Mouse (Mus musculus) hindbrain, embryonic 12.5 days (tissue): ENCODE measurements around the gene Fhad1. TPM values are rescaled to one million over a fixed set of nuclear protein-coding genes. Genes with fewer than 3 reads are reported as not detected.

ENCODE experiments used
- ATAC-seq: fragments of 200-750 bp; cut with Nextera tagmentation; 2 replicates; pipeline ENCODE4 v1.8.0; 2017; ENCODE audit warnings: moderate TSS enrichment; ENCODE audit not compliant: low FRiP score
- H3K27ac ChIP-seq: fragments of 300-500 bp; sonication (generic); 2 replicates; pipeline ENCODE4 v1.5.1; 2016; ENCODE audit warnings: mild to moderate bottlenecking
- H3K27me3 ChIP-seq: fragments of 300-500 bp; sonication (generic); 2 replicates; pipeline ENCODE4 v1.6.1; 2016; ENCODE audit warnings: mild to moderate bottlenecking
- H3K36me3 ChIP-seq: fragments of 300-500 bp; sonication (generic); 2 replicates; pipeline ENCODE4 v1.6.1; 2016; ENCODE audit warnings: mild to moderate bottlenecking
- H3K4me1 ChIP-seq: fragments of 300-500 bp; sonication (generic); 2 replicates; pipeline ENCODE4 v1.6.1; 2016
- H3K4me2 ChIP-seq: fragments of 300-500 bp; sonication (generic); replicated peaks from 2 replicates; pipeline ENCODE4 v1.6.1; 2016; ENCODE audit warnings: mild to moderate bottlenecking
- H3K4me3 ChIP-seq: fragments of 300-500 bp; sonication (generic); 2 replicates; pipeline ENCODE4 v1.5.1; 2016; ENCODE audit warnings: mild to moderate bottlenecking
- H3K9ac ChIP-seq: fragments of 300-500 bp; sonication (generic); 2 replicates; pipeline ENCODE4 v1.6.1; 2016; ENCODE audit warnings: mild to moderate bottlenecking, moderate library complexity
- H3K9me3 ChIP-seq: fragments of 300-500 bp; sonication (generic); replicated peaks from 2 replicates; pipeline ENCODE4 v1.6.1; 2016; ENCODE audit warnings: mild to moderate bottlenecking
- WGBS: fragments of 180-500 bp; shearing (Covaris S2); methylation state at CpG from one replicate; pipeline ENCODE4 v1.1.7; 2016; 5-methylcytosine and 5-hydroxymethylcytosine counted together
- polyA plus RNA-seq: library from polyadenylated mRNA; unstranded; fragments of >200 nt; fragmentation: Nextera tagmentation; extraction: Ambion mirVana; gene quantifications from 2 replicates; pipeline ENCODE4 v1.2.1, GENCODE M21; 2016

Gene Fhad1
- polyA plus RNA-seq, 1 experiment from 2014 or later: 6.2 TPM

DNA sequence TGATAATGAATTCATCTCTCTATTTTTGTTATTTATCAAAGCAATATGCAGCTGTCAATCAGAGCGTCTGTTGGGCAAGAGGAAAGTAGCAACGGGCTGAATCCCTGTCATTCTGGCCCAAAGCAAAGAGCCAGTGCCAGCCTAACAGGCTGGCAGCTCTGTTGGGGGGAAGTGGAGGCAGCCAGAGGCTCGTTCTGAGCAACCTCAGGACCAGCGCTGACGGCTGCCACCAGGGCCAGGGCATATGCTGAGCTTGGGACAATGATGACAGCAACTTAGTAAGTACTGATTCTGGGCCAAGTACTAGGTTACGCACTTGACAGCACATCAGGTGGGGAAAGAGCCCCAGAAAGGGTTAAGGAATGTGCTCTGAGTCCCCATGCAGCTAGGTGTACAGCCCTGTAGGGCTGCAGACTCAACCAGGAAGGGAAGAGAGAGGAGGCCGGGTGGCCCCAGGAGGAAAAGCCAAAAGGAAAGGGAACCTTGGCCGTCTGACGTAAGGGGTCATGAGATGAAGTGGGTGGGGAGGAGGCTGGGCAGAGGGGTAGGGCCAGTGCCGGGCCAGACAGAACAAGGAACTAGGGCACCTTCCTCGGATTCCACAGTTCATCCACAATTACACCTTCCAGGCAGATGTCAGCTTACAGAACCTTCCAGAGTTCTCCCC, 144.1 kb downstream of the Fhad1 start:
- no peaks in the 10 kb centered on the region for H3K36me3 ChIP-seq
- no peak overlapping the region for H3K27ac ChIP-seq
- H3K4me1 ChIP-seq: peaks cover 78% of the 10 kb centered on the region
- no peaks in the 10 kb centered on the region for H3K9me3 ChIP-seq
- no peak overlapping the region for H3K4me3 ChIP-seq
- 0 out of 2 replicates have a peak, but pooled peaks cover 3% of the 10 kb centered on the region for H3K27me3 ChIP-seq
- no peak overlapping the region for H3K4me2 ChIP-seq
- ATAC-seq: no peak
- no peak overlapping the region for H3K9ac ChIP-seq
- WGBS: 66% methylated on average over 11 of the region's 11 CpGs

DNA sequence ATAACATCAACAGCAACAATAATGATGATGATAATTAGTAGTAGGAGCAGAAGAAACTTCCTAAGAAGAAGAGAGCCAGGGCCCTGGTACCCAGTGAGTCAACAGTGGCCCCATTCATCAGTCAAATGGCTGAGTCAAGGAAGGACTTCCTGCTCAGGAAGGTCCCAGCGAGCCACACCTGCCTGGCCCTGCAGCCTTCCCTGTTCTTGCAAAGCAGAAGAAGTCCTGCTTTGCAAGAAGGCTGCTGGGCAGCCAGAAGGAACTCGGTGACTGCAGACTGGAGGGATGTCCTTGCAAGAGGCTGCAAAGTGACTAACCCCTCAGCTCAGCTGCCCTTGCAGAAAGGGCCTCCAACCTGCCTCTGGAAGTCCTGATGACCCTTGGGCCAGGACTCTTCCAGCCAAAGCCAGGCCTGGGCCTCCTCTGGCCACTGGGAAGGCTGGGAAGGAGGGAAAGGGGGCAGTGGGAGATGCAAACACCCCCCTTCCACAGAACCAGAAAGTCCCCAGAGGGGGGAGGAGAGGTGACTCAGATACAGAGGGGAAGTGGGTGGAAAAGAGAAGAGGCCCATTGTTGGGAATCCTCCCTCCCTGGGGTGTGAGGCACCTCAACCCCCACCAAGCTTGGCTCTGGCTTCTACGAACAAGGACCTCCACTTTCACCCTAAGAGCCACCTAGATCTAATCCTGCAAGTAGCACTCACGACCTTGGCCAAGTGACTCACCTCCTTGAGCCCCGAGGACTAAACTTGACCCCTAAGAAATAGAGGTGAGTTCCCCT, 145.3 kb downstream of the Fhad1 start:
- H3K4me1 ChIP-seq: peaks cover 68% of the 10 kb centered on the region
- ATAC-seq: no peak
- WGBS: 82% methylated on average over 5 of the region's 5 CpGs
- no peak overlapping the region for H3K4me2 ChIP-seq
- H3K4me3 ChIP-seq: no peak overlapping the region
- H3K9ac ChIP-seq: no peak overlapping the region
- no peak overlapping the region for H3K27ac ChIP-seq
- 0 out of 2 replicates have a peak, but pooled peaks cover 3% of the 10 kb centered on the region for H3K27me3 ChIP-seq
- no peaks in the 10 kb centered on the region; the same call in 1 of the 2 replicates for H3K36me3 ChIP-seq
- H3K9me3 ChIP-seq: no peaks in the 10 kb centered on the region

GRCm38 (mm10) chr4:141868051-141868450, 146.8 kb downstream of the Fhad1 start:
- H3K9ac ChIP-seq: 0 out of 2 replicates have a peak overlapping the region, but pooled peaks have one; percentile 6
- H3K4me2 ChIP-seq: no peak overlapping the region
- 75% methylated on average over 10 of the region's 10 CpGs for WGBS
- H3K4me3 ChIP-seq: no peak overlapping the region
- peaks cover 56% of the 10 kb centered on the region for H3K4me1 ChIP-seq
- no peaks in the 10 kb centered on the region; the same call in 1 of the 2 replicates for H3K36me3 ChIP-seq
- H3K9me3 ChIP-seq: no peaks in the 10 kb centered on the region
- 0 out of 2 replicates have a peak, but pooled peaks cover 3% of the 10 kb centered on the region for H3K27me3 ChIP-seq
- ATAC-seq: no peak; the same call in 1 of the 2 replicates
- H3K27ac ChIP-seq: peak overlapping the region; percentile 78

DNA sequence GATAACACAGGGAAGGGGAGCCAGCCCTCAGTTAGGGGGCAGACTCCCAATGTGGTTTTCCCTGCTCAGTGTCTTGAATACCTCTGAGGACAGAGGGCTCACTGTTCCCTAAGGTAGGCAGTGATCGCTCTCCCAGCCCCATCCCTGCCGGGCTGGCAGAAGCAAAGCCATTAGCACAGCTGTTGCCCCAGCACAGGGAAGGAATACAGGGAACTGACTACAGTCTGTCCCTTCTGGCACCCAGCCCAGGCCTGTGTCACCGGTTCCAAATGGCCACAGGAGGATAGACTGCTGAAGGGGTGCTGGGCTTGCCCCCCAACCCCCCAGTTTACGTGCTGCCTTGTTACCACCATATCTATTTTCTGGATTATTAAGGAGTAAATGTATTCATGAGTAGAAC, 147.4 kb downstream of the Fhad1 start:
- Histone ChIP-seq H3K4me1 (peaks cover 51% of the 10 kb centered on the region), H3K4me2 (peak overlapping the region; percentile 21; the same call in 1 of the 2 replicates), H3K36me3 (no peaks in the 10 kb centered on the region; the same call in 1 of the 2 replicates), H3K9me3 (no peaks in the 10 kb centered on the region), H3K27me3 (no peaks in the 10 kb centered on the region), H3K4me3 (no peak overlapping the region), H3K9ac (0 out of 2 replicates have a peak overlapping the region, but pooled peaks have one; percentile 6), H3K27ac (peak overlapping the region; percentile 78)
- WGBS: 33% methylated on average over 4 of the region's 4 CpGs
- ATAC-seq: peak; percentile 79

DNA sequence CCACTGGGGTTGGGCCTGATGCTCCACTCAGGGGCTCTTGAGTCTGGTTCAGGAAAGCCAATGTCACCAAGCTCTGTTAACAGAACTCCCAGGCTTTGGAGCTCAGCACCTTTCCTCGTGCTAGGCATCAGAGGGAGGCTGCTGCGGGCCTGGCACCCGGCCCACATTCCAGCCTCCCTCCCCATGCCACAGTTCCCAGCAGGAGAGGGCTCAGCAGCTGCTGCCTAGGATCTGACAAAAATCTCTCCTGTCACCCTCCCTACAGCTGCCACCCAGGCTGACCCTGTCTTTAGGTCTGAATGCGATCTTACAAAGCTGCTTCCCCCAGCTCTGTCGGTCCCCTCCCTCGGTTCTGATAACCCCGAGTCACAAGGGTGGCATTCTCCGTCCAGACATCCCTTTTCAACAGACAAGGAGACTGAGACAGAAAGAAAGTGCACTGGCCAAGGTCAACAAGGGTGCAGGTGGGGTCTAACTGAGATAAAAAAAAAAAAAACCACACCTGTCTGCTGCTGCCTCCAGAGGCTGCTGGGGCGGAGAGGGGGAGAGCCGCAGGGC, 147.9 kb downstream of the Fhad1 start:
- Histone ChIP-seq H3K9ac (peak overlapping the region; percentile 4; the same call in 1 of the 2 replicates), H3K27ac (peak overlapping the region; percentile 78), H3K9me3 (no peaks in the 10 kb centered on the region), H3K4me3 (no peak overlapping the region), H3K4me2 (peak overlapping the region; percentile 21; the same call in 1 of the 2 replicates), H3K27me3 (no peaks in the 10 kb centered on the region), H3K36me3 (no peaks in the 10 kb centered on the region; the same call in none of the 2 replicates), H3K4me1 (peaks cover 46% of the 10 kb centered on the region)
- WGBS: 22% methylated on average over 10 of the region's 10 CpGs
- peak; percentile 65 for ATAC-seq

DNA sequence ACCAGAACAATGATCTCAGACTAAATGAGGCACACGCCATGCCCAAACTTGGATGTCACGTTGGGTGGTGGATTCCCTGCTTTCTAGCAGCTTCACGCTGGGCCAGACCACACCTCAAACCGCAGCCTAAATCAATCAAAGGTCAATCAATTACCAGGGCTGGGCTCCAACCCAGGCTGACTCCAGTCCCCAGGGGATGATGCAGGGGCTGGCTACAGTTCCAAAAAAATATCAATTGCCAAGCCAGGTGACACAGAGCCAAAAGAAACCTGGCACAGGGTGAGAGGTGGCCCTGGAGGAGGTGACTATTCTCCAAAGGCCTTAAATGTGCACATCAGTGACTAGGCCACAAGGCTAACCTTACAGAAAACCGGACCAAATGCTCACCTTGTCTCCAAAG, 149.3 kb downstream of the Fhad1 start:
- ATAC-seq: no peak
- H3K36me3 ChIP-seq: peaks cover 6% of the 10 kb centered on the region
- H3K9me3 ChIP-seq: no peaks in the 10 kb centered on the region
- H3K4me1 ChIP-seq: peaks cover 36% of the 10 kb centered on the region
- no peak overlapping the region for H3K27ac ChIP-seq
- WGBS: 85% methylated on average over 5 of the region's 5 CpGs
- H3K4me2 ChIP-seq: no peak overlapping the region
- H3K4me3 ChIP-seq: no peak overlapping the region
- no peak overlapping the region for H3K9ac ChIP-seq
- no peaks in the 10 kb centered on the region for H3K27me3 ChIP-seq

DNA sequence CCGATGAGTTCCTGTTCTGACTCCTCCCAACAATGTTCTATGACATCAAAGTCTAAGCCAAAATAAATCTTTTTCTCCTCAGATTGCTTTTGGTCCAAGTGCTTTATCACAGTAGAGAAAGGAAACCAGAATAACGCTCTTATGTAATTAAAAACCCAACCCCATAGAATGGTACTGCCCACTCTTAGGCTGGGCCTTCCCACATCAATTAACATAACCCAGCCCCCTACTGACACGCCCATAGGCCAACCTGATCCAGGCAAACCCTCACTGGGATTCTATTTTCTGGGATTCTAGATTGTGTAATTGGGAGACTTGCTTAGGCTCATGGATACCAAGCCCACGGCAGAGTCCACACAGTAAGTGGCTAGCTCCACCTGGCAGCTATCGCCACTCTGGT, 149.9 kb downstream of the Fhad1 start:
- Histone ChIP-seq H3K27me3 (no peaks in the 10 kb centered on the region), H3K4me3 (no peak overlapping the region), H3K27ac (no peak overlapping the region), H3K9me3 (no peaks in the 10 kb centered on the region), H3K9ac (no peak overlapping the region), H3K4me2 (no peak overlapping the region), H3K36me3 (peaks cover 11% of the 10 kb centered on the region), H3K4me1 (peaks cover 30% of the 10 kb centered on the region)
- WGBS: 96% methylated on average over 5 of the region's 5 CpGs
- no peak for ATAC-seq

DNA sequence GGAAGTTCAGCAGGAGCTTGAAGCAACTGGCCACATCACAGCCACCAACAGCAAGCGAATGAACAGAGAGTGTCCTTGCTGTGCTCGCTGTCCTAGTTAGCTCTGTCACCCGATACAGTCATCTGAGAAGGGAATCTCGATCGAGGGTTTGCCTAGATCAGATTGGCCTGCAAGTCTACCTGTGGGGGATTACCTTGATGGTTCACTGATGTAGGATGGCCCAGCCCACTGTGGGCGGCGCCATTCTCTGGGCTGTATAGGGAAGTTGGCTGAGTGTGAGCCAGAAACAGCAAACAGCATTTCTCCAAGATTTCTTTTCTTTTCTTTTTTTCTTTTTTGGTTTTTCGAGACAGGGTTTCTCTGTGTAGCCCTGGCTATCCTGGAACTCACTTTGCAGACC, 150.4 kb downstream of the Fhad1 start:
- H3K36me3 ChIP-seq: peaks cover 16% of the 10 kb centered on the region
- H3K27me3 ChIP-seq: no peaks in the 10 kb centered on the region
- no peaks in the 10 kb centered on the region for H3K9me3 ChIP-seq
- peaks cover 25% of the 10 kb centered on the region for H3K4me1 ChIP-seq
- WGBS: 90% methylated on average over 8 of the region's 8 CpGs
- no peak for ATAC-seq
- no peak overlapping the region for H3K4me2 ChIP-seq
- no peak overlapping the region for H3K4me3 ChIP-seq
- no peak overlapping the region for H3K27ac ChIP-seq
- no peak overlapping the region for H3K9ac ChIP-seq

GRCm38 (mm10) chr4:141863726-141864280, 151.1 kb downstream of the Fhad1 start:
- peaks cover 24% of the 10 kb centered on the region for H3K4me1 ChIP-seq

DNA sequence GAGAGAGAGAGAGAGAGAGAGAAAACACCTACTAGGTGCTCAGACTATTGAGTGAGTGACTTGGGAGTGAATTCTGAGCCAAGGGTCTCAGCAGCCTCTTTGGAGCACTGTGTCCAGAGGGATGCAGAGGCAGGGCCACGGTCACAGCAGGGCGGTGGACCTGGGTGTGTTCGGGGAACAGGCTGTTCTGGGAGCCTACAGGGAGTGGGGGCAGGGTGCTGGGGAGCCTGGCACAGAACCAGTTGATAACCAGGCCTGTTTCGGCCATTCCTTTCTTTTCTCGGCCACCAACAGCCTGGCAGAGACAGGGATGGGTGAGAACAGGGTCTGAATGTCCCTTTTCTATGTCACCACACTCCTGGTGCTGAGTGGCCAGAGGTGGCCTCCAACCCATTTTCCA, 152.0 kb downstream of the Fhad1 start:
- Histone ChIP-seq H3K4me2 (no peak overlapping the region), H3K4me1 (peaks cover 18% of the 10 kb centered on the region), H3K9me3 (no peaks in the 10 kb centered on the region), H3K36me3 (peaks cover 26% of the 10 kb centered on the region), H3K9ac (no peak overlapping the region), H3K4me3 (no peak overlapping the region), H3K27me3 (no peaks in the 10 kb centered on the region), H3K27ac (no peak overlapping the region)
- 85% methylated on average over 5 of the region's 5 CpGs for WGBS
- ATAC-seq: no peak

More at GRCm38 (mm10) chr4:141863726-141864280, 151.1 kb downstream of the Fhad1 start:
- ATAC-seq: no peak
- no peak overlapping the region for H3K27ac ChIP-seq
- 89% methylated on average over 7 of the region's 7 CpGs for WGBS
- no peak overlapping the region for H3K4me3 ChIP-seq
- H3K36me3 ChIP-seq: peaks cover 23% of the 10 kb centered on the region
- no peaks in the 10 kb centered on the region for H3K9me3 ChIP-seq
- H3K9ac ChIP-seq: no peak overlapping the region
- H3K27me3 ChIP-seq: no peaks in the 10 kb centered on the region
- no peak overlapping the region for H3K4me2 ChIP-seq

DNA sequence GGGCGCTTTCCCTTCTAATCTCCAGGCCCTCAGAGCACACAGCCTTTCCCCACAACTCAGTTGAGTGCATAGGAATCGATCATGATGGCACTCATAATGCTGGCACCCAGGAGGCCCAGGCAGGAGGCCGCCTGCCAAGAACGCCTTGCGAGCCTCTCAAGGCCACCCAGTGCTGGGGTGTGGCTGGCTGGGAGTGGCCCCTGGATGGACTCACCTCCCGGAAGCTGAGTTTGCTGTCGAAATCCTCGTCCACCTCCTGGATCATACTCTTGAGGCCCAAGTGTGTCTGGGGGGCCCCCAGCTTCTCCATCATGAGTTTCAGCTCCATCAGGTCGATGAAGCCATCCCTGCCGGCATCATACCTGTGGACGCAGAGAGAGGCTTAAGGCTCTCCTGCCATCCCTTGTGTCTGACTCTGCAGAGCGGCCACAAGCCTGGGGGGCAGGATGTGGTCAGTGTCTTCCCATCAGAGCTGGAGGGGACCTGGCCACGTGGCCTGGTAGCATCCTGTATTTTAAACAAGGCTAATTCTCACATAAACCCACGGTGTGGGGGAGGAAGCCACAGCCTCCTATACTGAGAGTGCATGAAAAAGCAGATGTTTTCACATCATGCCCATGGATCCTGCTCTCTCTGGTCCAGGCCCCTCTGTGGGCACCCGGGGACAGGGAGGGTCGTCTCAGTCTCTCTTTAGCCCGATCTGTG, 153.1 kb downstream of the Fhad1 start:
- Histone ChIP-seq H3K4me1 (peaks cover 6% of the 10 kb centered on the region), H3K4me3 (no peak overlapping the region), H3K9me3 (no peaks in the 10 kb centered on the region), H3K4me2 (no peak overlapping the region), H3K27me3 (no peaks in the 10 kb centered on the region), H3K9ac (no peak overlapping the region), H3K27ac (no peak overlapping the region), H3K36me3 (peaks cover 26% of the 10 kb centered on the region)
- WGBS: 89% methylated on average over 17 of the region's 17 CpGs
- ATAC-seq: no peak
